Mouse (Mus musculus): ENCODE data around the gene Zfp316.

GRCm38 (mm10) chr5:143255802-143256201, 14.0 kb downstream of the Zfp316 start:
- no peak for TF ChIP-seq CTCF (IDR thresholded peaks at IDR 0.05; ENCODE audit: low read depth, low read length)
- no peak for TF ChIP-seq POLR2A (IDR thresholded peaks at IDR 0.05; ENCODE audit: extremely low read depth, insufficient read depth, low read length)
